Mouse (Mus musculus) NIH3T3 (cell line): ENCODE results near the gene Rspo4.

Experiments used
- DNase-seq: peaks from one replicate; pipeline ENCODE4 v3.0.0-alpha.2; 2012; ENCODE audit warnings: low read depth

The Rspo4 gene

GRCm38 (mm10) chr2:151910919-151911500 is 68.3 kb downstream of the Rspo4 start, which contains the start of gene Angpt4:
TSS of gene Angpt4 (plus strand) at chr2:151911210.
- peak; percentile 33 for DNase-seq

GRCm38 (mm10) chr2:151911751-151912150 is 69.0 kb downstream of the Rspo4 start:
- peak; percentile 68 for DNase-seq

GRCm38 (mm10) chr2:151914120-151914519 is 71.4 kb downstream of the Rspo4 start:
- DNase-seq, result peak; percentile 73

GRCm38 (mm10) chr2:151915111-151915510 is 72.4 kb downstream of the Rspo4 start:
- peak; percentile 36 for DNase-seq

- DNase-seq, result peak; percentile 90
These were observed 73.5 kb downstream of the Rspo4 start for GRCm38 (mm10) chr2:151916061-151916831.

- DNase-seq, result peak; percentile 58
These were observed 76.4 kb downstream of the Rspo4 start for GRCm38 (mm10) chr2:151919140-151919539.

GRCm38 (mm10) chr2:151921068-151921467 is 78.3 kb downstream of the Rspo4 start:
- no peak for DNase-seq

- DNase-seq, result peak; percentile 66
These were observed 78.9 kb downstream of the Rspo4 start for GRCm38 (mm10) chr2:151921596-151921995.
